Mouse (Mus musculus): ENCODE data around the gene Snx25. TPM values are rescaled to one million over a fixed set of nuclear protein-coding genes. Genes with fewer than 3 reads are reported as not detected.

Snx25 gene
- polyA plus RNA-seq, 1 experiment = 35.4 TPM

DNA sequence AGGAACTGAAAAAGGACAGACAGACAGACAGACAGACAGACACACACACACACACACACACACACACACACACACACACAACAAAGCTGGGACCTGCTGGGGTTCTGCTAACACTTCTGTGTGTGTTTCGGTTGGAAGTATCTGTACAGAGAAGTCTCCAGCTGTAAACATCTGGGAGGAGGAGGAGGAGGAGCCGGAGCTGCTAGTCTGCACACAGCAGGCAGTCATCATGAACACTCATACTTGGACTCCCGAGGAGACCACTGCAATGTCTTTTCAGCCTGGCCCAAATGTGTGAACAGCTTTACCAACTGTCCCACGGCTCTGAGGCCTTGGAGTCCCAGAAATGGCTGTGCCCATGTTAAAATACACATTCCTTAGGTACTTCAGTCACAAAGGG is 127.6 kb downstream of the Snx25 start:
- H3K27ac ChIP-seq (ENCODE audit: insufficient read depth, low read length) = no peak overlapping the region
- H3K4me3 ChIP-seq (replicated peaks; ENCODE audit: insufficient read depth, low read depth, low read length) = no peak overlapping the region
- TF ChIP-seq POLR2A (IDR thresholded peaks at IDR 0.05; ENCODE audit: borderline replicate concordance, insufficient read depth, low read length) = no peak
- TF ChIP-seq CTCF (IDR thresholded peaks at IDR 0.05; ENCODE audit: borderline replicate concordance, insufficient read depth, low read depth, low read length) = no peak
- H3K4me1 ChIP-seq (ENCODE audit: control insufficient read depth, insufficient read depth, low read length) = no peaks in the 10 kb centered on the region
- 47% methylated on average over 4 of the region's 4 CpGs for WGBS
- H3K27me3 ChIP-seq (ENCODE audit: control insufficient read depth, insufficient read depth, low read length) = no peaks in the 10 kb centered on the region
- no peak for DNase-seq

- Histone ChIP-seq H3K27me3 (ENCODE audit: control insufficient read depth, insufficient read depth, low read length) (no peaks in the 10 kb centered on the region), H3K4me3 (replicated peaks; ENCODE audit: insufficient read depth, low read depth, low read length) (no peak overlapping the region), H3K4me1 (ENCODE audit: control insufficient read depth, insufficient read depth, low read length) (no peaks in the 10 kb centered on the region), H3K27ac (ENCODE audit: insufficient read depth, low read length) (no peak overlapping the region)
- no peak for TF ChIP-seq CTCF (IDR thresholded peaks at IDR 0.05; ENCODE audit: borderline replicate concordance, insufficient read depth, low read depth, low read length)
- TF ChIP-seq POLR2A (IDR thresholded peaks at IDR 0.05; ENCODE audit: borderline replicate concordance, insufficient read depth, low read length) = no peak
- WGBS = 85% methylated on average over 9 of the region's 9 CpGs
- DNase-seq = no peak
Observed at GRCm38 (mm10) chr8:46022758-46023157, 129.2 kb downstream of the Snx25 start.

GRCm38 (mm10) chr8:46022203-46022602 is 129.8 kb downstream of the Snx25 start:
- DNase-seq = no peak
- no peak overlapping the region for H3K4me3 ChIP-seq (replicated peaks; ENCODE audit: insufficient read depth, low read depth, low read length)
- WGBS = 93% methylated on average over 9 of the region's 9 CpGs
- H3K27ac ChIP-seq (ENCODE audit: insufficient read depth, low read length) = no peak overlapping the region
- TF ChIP-seq CTCF (IDR thresholded peaks at IDR 0.05; ENCODE audit: borderline replicate concordance, insufficient read depth, low read depth, low read length) = no peak
- TF ChIP-seq POLR2A (IDR thresholded peaks at IDR 0.05; ENCODE audit: borderline replicate concordance, insufficient read depth, low read length) = no peak
- H3K4me1 ChIP-seq (ENCODE audit: control insufficient read depth, insufficient read depth, low read length) = no peaks in the 10 kb centered on the region
- H3K27me3 ChIP-seq (ENCODE audit: control insufficient read depth, insufficient read depth, low read length) = no peaks in the 10 kb centered on the region

DNA sequence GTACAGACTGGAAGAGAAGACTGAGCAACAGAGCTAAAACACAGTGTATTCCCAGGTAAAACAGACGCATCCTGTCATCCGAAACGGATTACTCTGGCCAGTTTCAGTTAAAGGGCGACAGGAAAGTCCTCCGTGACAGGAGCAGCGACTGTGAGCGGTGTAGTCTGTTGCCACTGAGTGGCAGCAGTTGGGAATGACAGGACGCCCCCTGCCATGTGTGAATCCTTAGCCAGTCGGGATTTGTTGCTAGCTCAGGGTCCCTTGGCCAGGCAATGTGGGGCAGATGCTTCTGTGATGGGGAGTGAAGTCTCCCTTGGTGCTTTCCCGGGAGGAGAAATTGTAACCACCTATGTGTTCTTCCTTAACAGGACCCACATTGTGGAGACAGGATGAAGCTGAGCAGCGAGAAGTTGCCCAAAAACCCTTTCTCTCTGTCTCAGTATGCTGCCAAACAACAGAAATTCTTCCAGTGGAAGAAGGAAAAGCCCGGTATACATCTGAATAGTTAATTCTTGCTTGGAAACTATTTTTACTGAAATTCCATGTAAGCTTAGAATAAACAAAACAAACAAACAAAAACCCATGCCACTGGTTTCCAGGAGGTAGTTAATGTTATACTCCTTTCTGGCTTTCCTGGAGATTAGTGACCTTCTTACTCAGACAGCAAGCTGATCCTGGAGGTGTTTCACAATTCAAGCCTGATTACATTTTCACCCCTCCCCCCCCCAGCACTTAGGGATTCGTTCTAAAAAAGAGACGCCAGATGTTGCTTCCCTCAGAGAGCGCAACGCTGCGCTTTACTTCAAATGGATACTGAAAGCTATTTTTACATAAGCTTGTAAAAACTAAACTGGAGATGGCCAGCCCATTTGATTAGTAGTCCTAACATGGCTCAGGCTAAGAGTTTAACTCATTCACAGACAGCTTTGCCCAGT is 140.9 kb downstream of the Snx25 start:
- H3K27me3 ChIP-seq (ENCODE audit: control insufficient read depth, insufficient read depth, low read length) = no peaks in the 10 kb centered on the region
- WGBS = 15% methylated on average over 17 of the region's 17 CpGs
- no peak overlapping the region for H3K4me3 ChIP-seq (replicated peaks; ENCODE audit: insufficient read depth, low read depth, low read length)
- H3K4me1 ChIP-seq (ENCODE audit: control insufficient read depth, insufficient read depth, low read length) = no peaks in the 10 kb centered on the region
- peak; percentile 25 to 28 for DNase-seq
- no peak overlapping the region for H3K27ac ChIP-seq (ENCODE audit: insufficient read depth, low read length)
- TF ChIP-seq POLR2A (IDR thresholded peaks at IDR 0.05; ENCODE audit: borderline replicate concordance, insufficient read depth, low read length) (no peak), CTCF (IDR thresholded peaks at IDR 0.05; ENCODE audit: borderline replicate concordance, insufficient read depth, low read depth, low read length) (peak; percentile 15; the same call in 1 of the 2 replicates)

GRCm38 (mm10) chr8:46010306-46010705 is 141.7 kb downstream of the Snx25 start:
- Histone ChIP-seq H3K4me1 (ENCODE audit: control insufficient read depth, insufficient read depth, low read length) (no peaks in the 10 kb centered on the region), H3K27me3 (ENCODE audit: control insufficient read depth, insufficient read depth, low read length) (no peaks in the 10 kb centered on the region), H3K4me3 (replicated peaks; ENCODE audit: insufficient read depth, low read depth, low read length) (no peak overlapping the region), H3K27ac (ENCODE audit: insufficient read depth, low read length) (no peak overlapping the region)
- WGBS = 66% methylated on average over 2 of the region's 2 CpGs
- TF ChIP-seq CTCF (IDR thresholded peaks at IDR 0.05; ENCODE audit: borderline replicate concordance, insufficient read depth, low read depth, low read length) = no peak
- no peak for TF ChIP-seq POLR2A (IDR thresholded peaks at IDR 0.05; ENCODE audit: borderline replicate concordance, insufficient read depth, low read length)
- DNase-seq = no peak

DNA sequence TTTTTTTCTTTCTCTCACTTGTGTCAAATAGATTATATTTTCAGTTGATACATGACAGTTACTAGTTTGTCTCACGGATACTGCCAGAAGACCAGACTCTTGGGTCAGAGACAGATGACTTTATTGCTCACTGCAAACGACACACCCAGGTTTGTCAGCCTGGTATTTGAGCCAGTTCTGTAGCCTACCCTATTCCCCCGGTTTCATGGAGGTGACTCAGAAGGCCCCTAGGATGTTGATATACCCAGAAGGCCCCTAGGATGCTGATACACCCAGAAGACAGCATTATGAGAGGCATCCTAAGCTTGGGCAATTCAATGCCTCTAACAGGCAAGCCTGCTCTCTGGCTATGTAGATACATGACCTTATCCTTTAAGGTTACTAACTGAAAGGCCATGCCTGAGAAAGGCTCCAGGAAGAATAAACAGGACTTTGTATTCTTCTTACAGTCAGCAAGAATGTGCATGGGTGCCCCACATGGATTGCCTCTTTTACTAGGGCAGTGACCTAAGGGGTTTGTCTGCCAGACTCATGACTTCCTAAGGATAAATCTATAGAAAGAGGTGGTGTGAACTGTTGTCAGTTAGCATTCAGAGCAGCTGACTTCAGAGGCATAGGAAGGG is 144.8 kb downstream of the Snx25 start:
- no peak overlapping the region for H3K4me3 ChIP-seq (replicated peaks; ENCODE audit: insufficient read depth, low read depth, low read length)
- 71% methylated on average over 3 of the region's 3 CpGs for WGBS
- H3K27me3 ChIP-seq (ENCODE audit: control insufficient read depth, insufficient read depth, low read length) = no peaks in the 10 kb centered on the region
- no peak for DNase-seq
- TF ChIP-seq CTCF (IDR thresholded peaks at IDR 0.05; ENCODE audit: borderline replicate concordance, insufficient read depth, low read depth, low read length) (no peak), POLR2A (IDR thresholded peaks at IDR 0.05; ENCODE audit: borderline replicate concordance, insufficient read depth, low read length) (no peak)
- H3K27ac ChIP-seq (ENCODE audit: insufficient read depth, low read length) = no peak overlapping the region
- no peaks in the 10 kb centered on the region for H3K4me1 ChIP-seq (ENCODE audit: control insufficient read depth, insufficient read depth, low read length)

- no peak for DNase-seq
- WGBS = 77% methylated on average over 4 of the region's 4 CpGs
Observed at GRCm38 (mm10) chr8:46005596-46005995, 146.4 kb downstream of the Snx25 start, which contains the start of gene Ankrd37. Gene Ankrd37 (minus strand): TSS chr8:46005707.

More at GRCm38 (mm10) chr8:46005596-46005995, 146.4 kb downstream of the Snx25 start, which contains the start of gene Ankrd37:
- TF ChIP-seq CTCF (IDR thresholded peaks at IDR 0.05; ENCODE audit: borderline replicate concordance, insufficient read depth, low read depth, low read length) (no peak), POLR2A (IDR thresholded peaks at IDR 0.05; ENCODE audit: borderline replicate concordance, insufficient read depth, low read length) (no peak)
- H3K4me3 ChIP-seq (replicated peaks; ENCODE audit: insufficient read depth, low read depth, low read length) = no peak within 1 kb of the TSS
- H3K4me1 ChIP-seq (ENCODE audit: control insufficient read depth, insufficient read depth, low read length) = no peaks in the 10 kb centered on the region
- H3K27ac ChIP-seq (ENCODE audit: insufficient read depth, low read length) = no peak within 1 kb of the TSS
- no peaks in the 10 kb centered on the region for H3K27me3 ChIP-seq (ENCODE audit: control insufficient read depth, insufficient read depth, low read length)
